Mouse (Mus musculus): ENCODE data around the gene Npas2. TPM values are rescaled to one million over a fixed set of nuclear protein-coding genes. Genes with fewer than 3 reads are reported as not detected.
A peak's percentile ranks its signal among the peaks of the same experiment; 100 is the strongest.

The Npas2 gene
- 1 to 10 TPM in 1 of 3 experiments, under 1 TPM in 2; 0.20 to 1.1 (median 0.39) TPM for polyA plus RNA-seq (2017; shearing (Covaris generic))

DNA sequence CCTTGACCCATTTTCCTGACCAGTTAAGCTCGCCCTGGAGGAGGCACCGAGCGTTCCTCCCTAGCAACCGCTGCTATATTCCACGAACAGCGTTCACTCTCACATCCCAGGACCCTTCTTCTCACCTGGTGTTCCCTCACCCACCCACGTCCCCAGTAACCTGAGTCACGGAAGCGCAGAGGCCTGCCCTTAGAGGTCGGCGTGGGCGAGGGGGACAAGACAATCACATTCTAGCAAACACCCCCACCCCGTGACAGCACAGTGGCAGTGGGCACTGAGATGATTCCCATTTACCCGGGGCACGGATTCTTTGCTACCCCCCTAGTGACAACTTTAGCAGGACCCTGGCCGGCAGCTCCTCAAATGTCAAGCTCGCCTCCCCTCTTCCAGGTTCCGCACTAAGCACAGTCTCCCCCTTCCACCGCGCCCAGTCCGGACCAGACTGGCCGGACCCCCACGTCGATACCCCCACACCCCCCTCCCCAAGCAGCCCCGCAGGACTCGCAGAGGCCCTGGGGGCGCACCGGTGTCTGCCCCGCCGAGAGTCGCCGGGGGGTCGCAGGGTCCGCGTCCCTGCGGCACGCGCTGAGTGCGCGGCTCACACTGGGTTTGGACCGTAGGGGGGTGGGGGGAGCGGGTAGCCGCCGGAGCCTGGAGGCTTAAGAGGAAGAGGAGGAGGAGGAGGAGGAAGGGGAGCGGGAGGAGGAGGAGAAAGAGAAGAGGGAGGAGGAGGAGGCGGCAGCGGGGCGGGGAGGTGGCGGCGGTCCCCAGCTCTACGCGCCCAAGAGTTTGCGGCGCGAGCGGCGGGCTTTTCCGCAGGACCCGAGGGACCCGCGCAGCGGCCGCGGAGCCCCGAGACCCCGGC, at the start of gene Npas2:
Gene Npas2, plus strand, starts transcription at position 735 of the 865 bp plus-strand sequence.
- ATAC-seq, result no peak

DNA sequence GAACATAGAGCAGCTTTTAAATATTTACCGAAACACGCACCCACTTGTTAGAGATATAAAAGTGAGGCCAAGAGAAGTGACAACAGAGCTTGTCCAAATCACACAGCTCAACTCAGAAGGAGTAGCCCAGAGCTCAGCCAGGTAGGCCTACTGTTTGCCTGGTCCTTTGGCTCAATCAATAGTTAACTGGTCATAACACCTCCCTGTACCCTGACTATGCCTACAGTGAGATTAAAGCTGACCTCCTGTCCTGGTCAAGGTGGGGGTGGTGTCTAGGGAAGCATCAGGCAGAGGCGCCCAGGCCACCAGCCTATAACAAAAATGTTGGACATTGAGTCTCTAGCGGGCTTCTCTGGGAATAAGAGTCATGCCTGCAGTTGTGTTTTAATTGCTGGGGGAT, 36.8 kb upstream of the Npas2 start:
- ATAC-seq, result no peak

DNA sequence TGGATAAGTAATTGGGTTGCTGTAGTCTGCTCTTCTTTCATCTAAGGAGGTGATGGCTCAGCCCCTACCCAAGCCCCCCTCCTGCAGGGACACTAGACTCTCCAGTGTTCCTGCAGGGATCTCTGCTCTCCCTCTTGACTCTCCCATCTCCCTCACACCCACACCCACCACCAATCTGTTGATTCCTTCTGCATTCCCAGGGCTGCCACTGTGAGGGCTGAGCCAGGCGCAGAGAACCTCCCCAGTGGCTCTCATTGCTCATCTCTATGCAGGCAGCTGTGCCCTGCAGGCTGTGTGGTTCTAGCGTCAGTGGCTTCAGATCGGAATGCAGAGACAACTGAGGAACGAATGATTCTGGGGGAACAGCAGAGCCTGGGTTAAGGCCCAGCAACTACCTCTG, 33.4 kb upstream of the Npas2 start:
- ATAC-seq, result no peak

DNA sequence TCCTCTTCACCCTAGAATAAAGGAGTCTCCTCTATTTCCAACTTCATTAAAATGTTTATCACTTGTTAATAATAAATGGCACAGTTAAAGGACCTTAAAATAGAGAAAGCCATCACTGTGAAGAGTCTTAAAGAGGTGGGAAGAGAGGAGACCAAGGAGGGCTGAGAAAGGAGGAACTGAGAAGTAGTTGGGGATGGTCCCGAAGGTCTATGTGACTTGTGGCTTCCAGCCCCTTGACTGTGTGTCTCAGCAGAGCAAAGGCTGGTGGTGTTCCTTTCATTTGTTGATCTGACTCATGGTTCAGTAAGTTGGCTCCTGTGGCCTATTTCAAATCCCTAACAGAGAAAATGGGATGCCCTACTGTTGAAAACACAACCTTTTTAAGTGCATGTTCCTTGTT, 30.5 kb upstream of the Npas2 start:
- no peak for ATAC-seq

DNA sequence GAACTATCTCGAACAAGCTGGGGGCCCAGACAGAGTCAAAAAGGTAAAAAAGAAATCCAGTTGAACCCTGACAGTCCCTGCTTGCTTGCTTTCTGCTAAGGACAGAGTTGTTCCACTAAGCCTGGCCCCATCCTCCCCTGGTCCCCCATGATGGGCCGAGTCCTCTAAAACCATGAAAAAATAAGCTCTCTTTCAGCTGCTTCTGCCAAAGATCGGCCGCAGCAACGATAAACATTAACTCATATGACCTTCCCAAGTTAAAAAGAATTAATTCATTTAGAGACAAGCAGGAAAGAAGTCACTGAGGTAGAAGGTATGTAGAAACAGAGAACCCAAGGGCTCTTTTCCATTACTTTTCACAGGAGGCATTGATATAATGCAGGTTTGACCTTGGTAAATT, 16.8 kb upstream of the Npas2 start:
- ATAC-seq, result no peak

DNA sequence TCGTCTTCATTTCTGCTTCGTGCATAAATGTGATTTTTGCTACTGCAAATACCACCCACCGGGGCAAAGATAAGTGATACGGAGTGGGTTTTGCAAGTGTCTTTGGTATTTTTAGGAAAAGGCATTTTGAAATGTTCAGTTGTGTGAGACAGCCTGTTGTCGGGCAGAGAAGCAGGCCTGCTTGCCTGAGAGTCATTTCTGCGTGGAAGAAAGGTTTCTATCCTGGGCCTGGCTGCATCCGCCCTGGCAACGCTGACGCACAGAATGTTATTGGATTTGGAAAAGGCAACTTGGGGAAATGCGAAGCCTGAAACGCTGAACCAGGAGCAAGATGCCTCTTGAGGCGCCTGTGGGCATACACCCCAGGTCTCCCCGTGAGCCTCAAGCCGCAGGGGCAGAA, 16.3 kb upstream of the Npas2 start:
- ATAC-seq, result no peak

DNA sequence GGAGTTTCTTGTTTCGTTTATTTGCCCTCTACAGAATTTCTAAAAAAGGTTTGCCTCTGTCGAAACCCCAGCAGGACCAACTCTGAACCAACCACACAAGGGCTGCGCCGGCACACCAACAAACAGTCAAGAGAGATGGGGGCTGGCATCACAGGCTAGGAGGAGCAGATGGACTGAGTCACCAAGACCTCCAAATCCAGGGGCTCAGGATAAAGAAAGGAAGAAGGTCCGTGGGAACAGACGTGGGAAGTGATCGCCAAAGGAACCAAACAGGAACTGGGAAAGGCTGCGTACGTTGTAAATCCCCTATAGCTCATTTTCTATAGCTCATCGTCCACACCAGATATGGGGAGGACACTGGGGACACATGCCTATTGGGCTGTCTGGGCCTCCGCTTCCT, 13.7 kb upstream of the Npas2 start:
- ATAC-seq, result no peak

DNA sequence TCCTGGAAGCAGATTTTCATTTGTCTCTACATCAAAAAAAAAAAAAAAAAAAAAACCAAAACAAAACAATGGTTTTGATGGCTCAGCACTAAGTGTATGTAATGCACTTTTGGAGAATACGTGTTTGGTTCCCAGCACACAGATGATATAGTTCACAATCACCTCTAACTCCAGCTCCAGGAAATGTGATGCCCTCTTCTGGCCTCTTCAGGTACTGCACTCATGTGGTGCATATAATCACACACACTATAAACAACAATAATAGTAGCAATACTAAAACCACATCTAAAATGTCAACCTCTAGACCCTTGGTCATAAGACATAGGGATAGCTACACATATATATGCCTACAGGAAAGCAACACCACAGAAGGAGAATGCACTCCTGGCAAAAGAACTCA, 13.0 kb upstream of the Npas2 start:
- no peak for ATAC-seq

DNA sequence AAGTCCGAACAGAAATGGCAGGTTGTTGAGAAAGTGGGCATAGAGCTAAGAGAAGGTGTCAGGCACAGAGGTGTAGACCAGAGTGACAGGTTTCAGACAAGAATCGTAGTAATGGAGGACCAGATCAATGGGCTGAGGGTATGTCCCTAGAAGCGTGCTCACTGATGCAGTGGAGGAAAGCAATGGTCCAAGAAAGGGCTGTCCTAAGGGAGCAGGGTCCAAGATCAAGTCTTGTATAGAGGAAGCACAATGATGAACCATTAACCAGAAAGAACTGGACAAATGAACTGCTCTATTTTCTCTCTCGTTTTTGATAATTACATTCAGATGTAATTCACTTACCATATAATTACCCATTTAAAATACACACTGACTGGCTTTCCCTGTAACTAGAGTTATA, 11.6 kb upstream of the Npas2 start:
- no peak for ATAC-seq

DNA sequence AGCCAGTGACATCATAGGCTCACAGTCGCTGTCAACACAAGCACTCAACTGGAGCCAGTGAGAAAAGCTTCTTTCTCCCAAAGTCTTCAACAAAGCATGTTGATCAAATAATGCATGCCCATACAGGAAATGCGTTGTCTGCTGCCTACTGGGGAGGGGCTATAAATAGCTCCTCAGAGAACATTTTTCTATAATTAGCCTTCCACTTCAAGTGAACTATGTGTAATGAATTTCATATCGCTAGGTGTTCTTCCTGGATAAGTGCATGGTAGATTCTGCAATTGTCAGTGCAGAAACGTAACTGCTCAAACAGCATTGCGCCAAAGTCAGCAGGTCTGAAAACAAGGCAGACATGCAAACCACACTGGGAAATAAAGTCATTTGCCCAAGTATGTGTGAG, 7.7 kb upstream of the Npas2 start:
- ATAC-seq, result no peak

DNA sequence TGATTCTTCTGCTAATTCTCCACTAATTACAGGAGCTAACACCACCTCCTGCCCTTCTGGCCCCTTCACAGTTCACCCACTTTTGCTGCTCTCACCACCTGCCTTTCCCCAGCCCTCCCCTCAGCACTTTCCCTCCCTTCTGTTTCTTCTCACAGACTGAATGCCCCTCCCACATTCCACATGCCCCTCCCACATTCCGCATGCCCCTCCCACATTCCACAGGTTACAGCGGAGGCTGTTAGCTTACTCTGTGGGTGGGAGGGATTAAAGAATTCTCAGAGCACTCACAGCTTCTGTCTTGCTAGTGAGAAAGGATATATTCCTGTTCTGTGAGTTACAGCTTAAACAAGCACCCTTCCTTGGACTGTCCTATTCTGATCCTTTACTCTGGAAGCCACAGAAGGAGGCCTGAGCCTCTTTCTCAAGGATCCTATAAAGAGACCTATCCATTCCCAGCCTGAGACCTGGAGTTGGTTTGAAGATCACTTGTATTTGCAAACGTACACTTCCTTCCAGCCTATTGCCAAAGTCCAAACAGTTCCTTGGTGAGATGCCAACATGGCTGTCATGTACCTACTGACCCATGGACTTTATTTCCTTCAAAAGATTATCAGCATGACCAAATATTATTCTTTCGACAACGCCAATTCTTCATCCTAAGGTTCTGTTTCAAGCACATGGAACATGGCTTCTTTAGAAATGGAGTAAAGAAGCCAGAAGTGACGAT, 6.7 kb upstream of the Npas2 start:
- ATAC-seq, result no peak

DNA sequence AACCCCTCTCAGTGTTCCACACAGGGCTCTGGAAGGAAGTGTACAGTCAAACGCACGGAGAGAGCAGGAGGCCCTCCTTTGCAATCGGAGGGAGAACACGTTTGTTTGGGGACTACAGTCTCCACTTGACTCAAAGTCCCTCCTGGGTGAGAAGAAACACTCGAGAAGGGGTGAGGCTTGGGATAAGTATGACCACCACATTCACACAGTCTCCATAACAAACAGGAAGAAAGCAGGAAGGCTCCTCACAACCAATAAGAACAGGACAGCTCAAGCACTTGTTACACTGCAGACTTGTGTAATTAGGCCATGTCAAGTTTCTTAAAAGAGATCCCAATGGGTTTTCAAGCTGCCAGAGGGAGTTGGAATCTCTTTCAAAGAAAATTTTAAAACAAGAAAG, 2.4 kb upstream of the Npas2 start:
- ATAC-seq, result no peak

DNA sequence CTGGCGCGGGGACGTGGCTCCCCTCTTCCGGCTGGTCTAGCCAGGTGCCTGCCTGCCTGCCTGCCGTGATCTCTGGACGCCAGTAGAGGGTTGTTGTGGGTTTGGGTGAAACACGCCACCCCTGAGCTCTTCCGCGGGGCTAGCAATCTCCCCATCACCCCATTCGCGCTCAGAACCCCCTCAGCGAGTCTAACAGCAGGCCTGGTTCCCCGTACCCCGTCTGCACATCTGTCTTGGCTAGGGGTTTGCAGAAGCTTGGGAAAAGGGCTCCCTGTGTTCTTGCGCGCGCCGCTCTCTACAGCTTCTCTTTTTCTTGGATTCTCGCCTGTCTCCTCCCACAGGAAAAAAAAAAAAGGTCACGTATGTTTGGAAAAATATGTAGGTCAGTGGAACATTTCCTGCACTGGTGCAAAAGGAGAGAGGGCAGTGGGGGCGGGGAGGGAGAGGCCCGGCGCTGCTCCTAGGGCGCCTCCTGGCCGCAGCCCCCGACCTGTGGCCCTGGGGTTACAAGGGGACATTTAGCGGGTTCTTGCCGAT, 1.0 kb upstream of the Npas2 start:
- ATAC-seq, result no peak

DNA sequence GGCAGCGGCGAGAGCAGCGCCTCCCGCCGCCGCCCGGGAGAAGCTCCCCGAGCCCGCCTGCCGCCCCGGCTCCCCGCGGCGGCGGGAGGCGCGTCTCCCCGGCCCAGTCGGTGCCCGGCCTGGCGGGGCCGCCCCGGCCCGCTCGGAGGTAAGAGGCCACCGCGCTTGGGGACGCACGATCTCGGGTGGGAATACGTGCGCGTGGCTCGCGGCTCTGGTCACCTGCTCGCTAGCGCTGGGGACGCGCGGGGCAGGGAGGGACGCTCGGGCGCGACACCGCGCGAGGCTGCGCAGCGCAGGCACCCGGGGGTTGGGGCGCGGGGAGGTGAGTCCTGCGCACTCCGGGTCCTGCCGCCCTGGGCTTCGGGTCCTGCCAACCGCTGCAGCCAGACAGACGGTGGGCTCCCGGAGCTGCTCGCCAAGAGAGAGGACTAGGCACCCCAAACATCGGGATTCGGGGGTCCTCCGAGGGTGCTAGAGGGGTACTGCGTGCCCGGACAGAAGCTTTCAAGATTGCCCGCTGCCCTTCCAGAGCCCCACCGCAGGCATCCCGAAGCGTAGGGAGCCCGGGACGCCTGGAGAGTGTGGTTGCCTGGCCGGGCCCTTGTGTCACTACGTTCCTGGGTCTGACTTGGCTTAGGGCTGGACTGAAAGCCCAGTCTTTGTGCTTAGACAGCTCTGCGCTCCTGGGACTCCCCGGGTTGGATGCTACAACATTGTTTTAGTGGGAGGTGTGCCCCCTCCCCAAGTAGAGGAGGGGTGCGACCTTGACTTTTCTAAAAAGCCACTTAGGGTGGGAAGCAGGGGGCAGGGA, 538 bp downstream of the Npas2 start:
- no peak for ATAC-seq

DNA sequence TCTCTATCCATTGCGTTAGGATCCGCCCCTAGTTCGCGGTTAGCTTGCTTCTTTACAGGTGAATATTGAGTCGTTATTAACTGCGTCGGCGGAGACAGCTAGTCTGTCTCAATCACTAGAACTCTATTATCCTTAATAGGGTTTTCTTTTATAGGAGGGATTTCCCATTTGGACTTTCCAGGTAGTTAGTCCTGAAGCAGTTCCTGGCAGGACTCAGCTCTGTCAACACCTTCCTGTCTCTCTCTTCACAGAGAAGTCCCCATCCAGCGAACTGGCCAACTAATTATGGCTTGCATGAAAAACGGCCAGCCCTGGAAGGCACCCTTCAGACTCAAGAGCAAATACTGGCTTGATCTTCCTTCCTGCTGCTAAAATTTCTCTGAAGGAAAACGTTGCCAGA, 1.4 kb downstream of the Npas2 start:
- no peak for ATAC-seq

DNA sequence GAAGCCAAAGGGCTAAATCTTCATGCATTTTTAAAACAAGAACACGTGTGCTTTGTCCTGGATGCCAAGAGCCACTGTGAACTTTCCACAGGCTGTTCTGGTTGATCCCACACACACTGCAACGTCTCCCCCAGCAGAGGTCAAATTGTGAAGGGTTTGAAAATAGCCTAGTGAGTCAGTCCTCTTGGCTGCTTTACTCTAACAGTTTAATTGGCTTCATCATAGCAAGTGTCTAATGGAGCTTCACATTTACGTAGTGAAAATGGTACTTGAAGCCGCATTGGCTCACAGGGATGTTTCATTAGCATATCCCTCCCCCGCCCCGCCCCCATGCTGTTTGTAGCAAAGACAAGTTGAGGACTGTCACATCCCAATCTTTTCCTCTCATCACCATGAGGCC, 2.6 kb downstream of the Npas2 start:
- ATAC-seq, result no peak

DNA sequence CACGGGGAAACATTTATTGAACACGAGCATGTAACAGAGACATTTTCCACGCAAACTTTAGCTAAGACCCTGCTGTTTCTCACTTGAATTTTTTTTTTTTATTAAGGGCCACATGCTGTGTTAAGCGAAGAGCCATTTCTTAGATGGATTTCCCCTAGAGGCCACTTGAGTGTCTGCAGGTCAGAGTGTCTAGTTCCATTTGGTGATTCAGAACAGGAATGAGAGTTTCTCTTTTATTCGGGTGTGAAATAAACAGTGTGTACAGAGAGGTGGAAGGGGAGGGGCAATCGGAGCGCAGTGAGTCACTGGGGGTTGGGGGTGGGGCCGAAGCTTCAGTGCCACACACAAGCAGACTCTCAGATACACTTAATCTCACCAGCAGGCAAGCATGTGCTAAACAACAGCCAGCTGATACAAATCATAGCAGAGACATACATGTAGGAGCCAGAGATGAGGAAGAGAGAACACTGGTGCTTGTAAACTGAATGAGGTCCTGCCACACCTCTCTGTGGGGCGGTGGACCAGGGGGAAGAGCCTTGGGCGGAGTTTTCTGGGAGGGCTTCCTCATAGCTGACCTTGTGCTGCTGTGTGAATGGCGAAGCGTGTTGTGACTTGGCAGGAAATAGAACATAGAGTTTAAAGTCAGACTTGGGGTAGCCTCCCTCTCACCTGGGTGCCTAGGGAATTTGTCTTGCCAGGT, 3.3 kb downstream of the Npas2 start:
- ATAC-seq, result peak; percentile 85

DNA sequence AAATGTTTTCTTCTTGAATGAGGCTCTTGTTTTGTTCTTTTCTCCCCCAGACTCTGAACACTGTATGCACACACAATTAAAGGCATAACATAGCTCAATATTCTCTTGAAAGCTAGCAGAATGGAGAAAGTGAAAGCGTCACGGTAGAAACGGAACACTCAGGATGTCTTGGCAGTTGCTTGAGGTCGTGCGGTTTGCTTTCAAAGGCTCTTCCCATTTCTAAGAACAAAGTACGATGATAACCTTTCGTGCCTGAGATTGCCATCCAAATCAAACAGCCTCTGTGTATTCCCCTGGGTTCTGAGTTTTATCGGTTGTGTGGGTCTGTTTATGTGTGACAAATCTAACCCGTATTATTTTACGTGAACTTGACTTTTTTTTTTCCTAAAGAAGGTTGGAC, 11.5 kb downstream of the Npas2 start:
- peak; percentile 75 for ATAC-seq

DNA sequence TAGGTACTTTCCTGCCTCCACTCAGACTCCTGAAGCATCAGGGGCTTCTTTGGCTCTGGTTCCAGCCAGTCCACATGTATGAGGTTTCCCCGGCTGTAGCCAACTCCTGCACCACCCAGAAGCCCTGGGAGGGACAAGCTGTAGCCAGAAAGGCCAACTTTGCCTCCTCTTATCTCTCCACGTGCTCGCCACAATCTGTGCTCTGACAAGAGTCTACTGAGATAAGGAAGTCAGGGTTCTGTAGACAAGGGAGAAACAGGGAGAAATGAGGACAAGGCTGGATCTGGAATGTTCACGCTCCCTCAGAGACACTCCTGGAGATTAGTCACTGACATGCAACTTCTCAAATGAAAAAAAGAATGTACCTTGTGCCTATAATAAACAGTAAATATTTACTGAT, 12.2 kb downstream of the Npas2 start:
- ATAC-seq, result no peak

DNA sequence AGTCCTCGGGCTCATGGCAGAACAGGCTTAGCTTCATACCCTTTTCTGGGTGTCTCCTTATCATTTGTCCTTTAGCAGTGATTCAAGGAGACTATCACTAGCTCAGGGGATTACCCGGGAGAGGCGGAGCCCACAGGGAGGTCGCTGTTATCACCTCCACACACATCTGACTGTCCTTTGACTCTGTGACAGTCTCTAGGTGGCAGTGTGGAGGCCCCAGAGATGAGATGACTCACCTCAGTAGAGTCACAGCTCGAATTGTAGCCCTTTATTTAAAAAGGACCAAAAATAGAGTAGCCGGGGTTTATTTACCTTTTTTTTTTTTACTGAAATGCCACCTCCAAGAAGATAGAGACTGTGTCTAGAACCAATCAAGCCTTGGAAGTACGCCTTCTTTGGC, 13.4 kb downstream of the Npas2 start:
- ATAC-seq, result peak; percentile 78

DNA sequence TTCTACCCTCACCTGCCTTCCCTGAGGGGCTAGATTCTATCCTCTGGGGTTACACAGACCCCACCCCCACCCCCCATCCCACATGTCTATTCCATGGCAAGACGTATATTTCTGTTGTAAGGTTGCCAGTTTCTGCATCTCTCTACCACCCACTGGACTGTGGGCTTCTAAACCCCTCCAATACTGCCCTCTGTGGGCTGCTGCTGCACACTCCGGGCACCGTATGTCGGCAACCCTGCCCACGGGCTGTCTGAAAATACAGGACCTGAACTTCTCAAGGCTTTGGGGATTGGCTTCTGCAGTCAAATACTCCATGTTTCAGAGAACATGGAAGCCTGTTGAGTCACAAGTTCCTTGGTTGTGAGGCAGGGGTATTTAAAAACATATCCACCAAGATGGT, 17.4 kb downstream of the Npas2 start:
- ATAC-seq, result no peak

DNA sequence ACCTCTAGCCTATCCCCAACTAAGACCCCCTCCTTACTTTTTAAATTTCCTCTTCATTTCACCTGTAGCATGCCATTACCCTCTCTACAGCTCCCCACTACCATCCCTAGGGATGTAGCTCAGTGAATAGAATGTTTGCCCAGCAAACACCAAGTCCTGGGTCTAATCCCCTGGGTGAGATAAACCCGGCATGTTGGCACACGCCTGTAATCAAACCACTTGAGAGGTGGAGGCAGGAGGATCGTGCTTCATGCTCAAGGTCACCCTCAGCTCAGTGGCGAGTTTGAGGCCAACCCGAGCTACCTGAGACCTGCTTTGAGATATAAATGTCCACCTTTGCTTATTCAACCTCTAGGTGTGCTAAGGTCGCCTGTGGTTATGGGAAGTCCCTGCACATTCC, 19.5 kb downstream of the Npas2 start:
- no peak for ATAC-seq

Data from inflammation-experienced regulatory T-cells, adult 6 months (primary cell).